Mouse (Mus musculus) lung, embryonic 16.5 days (tissue): ENCODE measurements at regions not wholly inside any gene's neighbourhood (a gene's known extent, or its start where the extent isn't known, plus 50 kb on each side); places are given as distances from the start of the nearest gene placed in this dataset.

ENCODE experiments used
- ATAC-seq: fragments of 200-750 bp; cut with Nextera tagmentation; 2 replicates; pipeline ENCODE4 v1.8.0; 2017; ENCODE audit warnings: low read depth, mild to moderate bottlenecking, moderate library complexity
- H3K27ac ChIP-seq: fragments of 300-500 bp; sonication (generic); 2 replicates; pipeline ENCODE4 v1.5.1; 2014; ENCODE audit warnings: mild to moderate bottlenecking, control low read depth, low read length
- H3K27me3 ChIP-seq: fragments of 300-500 bp; sonication (generic); 2 replicates; pipeline ENCODE4 v1.6.1; 2014; ENCODE audit warnings: low read depth, low read length, mixed read lengths; ENCODE audit not compliant: control insufficient read depth, insufficient read depth
- H3K36me3 ChIP-seq: fragments of 300-500 bp; sonication (generic); 2 replicates; pipeline ENCODE4 v1.6.1; 2014; ENCODE audit warnings: low read length; ENCODE audit not compliant: control insufficient read depth, insufficient read depth
- H3K4me1 ChIP-seq: fragments of 300-500 bp; sonication (generic); replicated peaks from 2 replicates; pipeline ENCODE4 v1.6.1; 2014; ENCODE audit warnings: low read length, mixed read lengths; ENCODE audit not compliant: control insufficient read depth, insufficient read depth
- H3K4me2 ChIP-seq: fragments of 300-500 bp; sonication (generic); 2 replicates; pipeline ENCODE4 v1.6.1; 2014; ENCODE audit warnings: low read depth, low read length, control low read depth
- H3K4me3 ChIP-seq: fragments of 300-500 bp; sonication (generic); 2 replicates; pipeline ENCODE4 v1.5.1; 2014; ENCODE audit warnings: mild to moderate bottlenecking, low read length, control low read depth
- H3K9ac ChIP-seq: fragments of 300-500 bp; sonication (generic); 2 replicates; pipeline ENCODE4 v1.6.1; 2014; ENCODE audit warnings: low read length, control low read depth
- H3K9me3 ChIP-seq: fragments of 300-500 bp; sonication (generic); 2 replicates; pipeline ENCODE4 v1.6.1; 2016; ENCODE audit warnings: low read length; ENCODE audit not compliant: control insufficient read depth
- WGBS: fragments of 180-500 bp; shearing (Covaris S2); extraction: QIAGEN DNeasy Blood & Tissue Kit; methylation state at CpG from one replicate; pipeline ENCODE4 v1.1.7; 2014; 5-methylcytosine and 5-hydroxymethylcytosine counted together

DNA sequence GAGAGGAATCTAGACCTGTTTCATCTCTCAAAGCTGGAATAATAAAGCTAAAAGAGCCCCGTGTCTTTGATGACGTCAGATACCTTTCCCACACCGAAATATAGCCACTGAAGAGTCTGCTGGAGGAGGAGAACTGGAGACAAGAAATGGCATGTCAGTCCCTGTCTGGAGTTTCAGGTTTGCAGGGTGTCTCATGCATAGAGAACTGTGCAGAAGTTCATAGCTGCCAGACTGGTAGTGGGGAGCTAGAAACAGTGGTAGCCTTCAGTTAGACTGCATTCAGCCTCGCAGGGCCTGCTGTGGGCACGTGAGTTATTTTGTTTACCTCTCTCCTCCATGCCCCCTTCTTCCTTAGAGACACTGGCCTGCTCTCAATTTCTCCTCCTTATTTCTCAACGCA is 127.5 kb upstream of the Irx4 start:
- 56% methylated on average over 6 of the region's 6 CpGs for WGBS
- Histone ChIP-seq H3K4me3 (no peak overlapping the region), H3K9me3 (no peaks in the 10 kb centered on the region), H3K36me3 (no peaks in the 10 kb centered on the region), H3K27me3 (no peaks in the 10 kb centered on the region), H3K9ac (no peak overlapping the region), H3K27ac (no peak overlapping the region), H3K4me1 (no peaks in the 10 kb centered on the region), H3K4me2 (no peak overlapping the region)
- ATAC-seq = no peak

DNA sequence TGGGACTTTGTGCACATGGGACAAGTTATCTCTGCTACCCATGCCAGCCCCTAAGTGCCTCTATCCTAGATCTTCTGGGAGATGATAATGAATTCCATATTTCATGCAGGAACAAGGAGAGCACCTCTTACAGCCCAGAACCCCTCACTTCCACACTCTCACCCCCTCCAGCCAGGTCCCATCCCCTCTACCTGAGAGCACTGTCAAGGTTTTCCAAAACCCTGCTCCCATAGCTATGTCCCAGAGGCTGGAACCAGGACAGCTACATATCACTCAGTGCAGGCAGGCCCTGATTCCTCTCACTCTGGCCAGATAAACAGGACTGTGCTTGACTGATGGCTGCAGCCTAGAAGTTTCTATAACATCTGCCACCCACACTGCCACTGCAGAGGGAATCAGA is 125.3 kb upstream of the Irx4 start:
- H3K4me1 ChIP-seq = no peaks in the 10 kb centered on the region
- no peak for ATAC-seq
- no peak overlapping the region for H3K4me2 ChIP-seq
- no peak overlapping the region for H3K4me3 ChIP-seq
- H3K9ac ChIP-seq = no peak overlapping the region
- H3K27me3 ChIP-seq = no peaks in the 10 kb centered on the region
- no peaks in the 10 kb centered on the region for H3K36me3 ChIP-seq
- no peaks in the 10 kb centered on the region for H3K9me3 ChIP-seq
- no peak overlapping the region for H3K27ac ChIP-seq

DNA sequence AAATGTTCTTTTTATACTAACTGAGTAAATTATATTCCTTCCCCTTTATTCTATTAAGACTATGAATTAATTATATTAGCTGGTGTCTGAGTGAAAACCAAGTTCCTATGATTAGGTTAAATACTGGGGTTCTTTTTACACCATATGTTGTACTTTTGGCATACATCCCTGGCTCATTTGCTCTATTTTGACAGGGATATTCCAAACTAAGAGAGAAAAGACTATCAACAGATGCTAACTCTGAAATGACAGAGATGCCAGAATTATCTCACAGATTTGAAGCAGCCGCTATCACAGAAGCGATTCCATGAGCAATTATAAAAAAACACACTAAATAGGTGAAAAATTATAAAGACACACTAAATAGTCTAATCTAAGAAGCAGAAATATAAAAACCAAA is 119.0 kb upstream of the Irx4 start:
- Histone ChIP-seq H3K36me3 (no peaks in the 10 kb centered on the region), H3K27me3 (no peaks in the 10 kb centered on the region), H3K4me3 (no peak overlapping the region), H3K27ac (no peak overlapping the region), H3K4me2 (no peak overlapping the region), H3K9ac (no peak overlapping the region), H3K4me1 (no peaks in the 10 kb centered on the region), H3K9me3 (no peaks in the 10 kb centered on the region)
- WGBS = 86% methylated on average over 2 of the region's 2 CpGs
- no peak for ATAC-seq

DNA sequence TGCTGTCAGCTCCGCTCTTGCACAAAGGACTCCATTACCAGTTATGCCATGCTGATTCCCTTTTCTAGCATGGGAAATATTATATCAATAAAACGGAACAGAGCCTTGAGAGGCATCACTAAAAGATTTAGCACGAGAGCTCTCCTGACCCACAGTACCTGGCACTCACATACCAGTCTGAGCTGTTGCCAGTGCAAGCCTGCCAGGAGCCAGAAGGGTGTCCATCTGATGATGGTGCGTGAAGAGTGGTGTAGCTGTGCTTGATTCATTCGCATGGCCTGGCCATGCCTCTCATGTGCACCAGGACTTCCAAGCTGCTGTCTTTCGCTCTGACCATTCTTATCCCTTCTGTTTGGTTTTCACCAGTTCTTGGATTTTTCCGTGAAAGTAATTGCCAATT is 102.3 kb upstream of the Irx4 start:
- no peak for ATAC-seq
- no peak overlapping the region for H3K4me3 ChIP-seq
- H3K9ac ChIP-seq = no peak overlapping the region
- H3K27ac ChIP-seq = no peak overlapping the region
- 76% methylated on average over 7 of the region's 7 CpGs for WGBS
- H3K9me3 ChIP-seq = no peaks in the 10 kb centered on the region
- no peak overlapping the region for H3K4me2 ChIP-seq
- H3K4me1 ChIP-seq = no peaks in the 10 kb centered on the region; the same call in 1 of the 2 replicates
- H3K27me3 ChIP-seq = no peaks in the 10 kb centered on the region
- H3K36me3 ChIP-seq = no peaks in the 10 kb centered on the region

DNA sequence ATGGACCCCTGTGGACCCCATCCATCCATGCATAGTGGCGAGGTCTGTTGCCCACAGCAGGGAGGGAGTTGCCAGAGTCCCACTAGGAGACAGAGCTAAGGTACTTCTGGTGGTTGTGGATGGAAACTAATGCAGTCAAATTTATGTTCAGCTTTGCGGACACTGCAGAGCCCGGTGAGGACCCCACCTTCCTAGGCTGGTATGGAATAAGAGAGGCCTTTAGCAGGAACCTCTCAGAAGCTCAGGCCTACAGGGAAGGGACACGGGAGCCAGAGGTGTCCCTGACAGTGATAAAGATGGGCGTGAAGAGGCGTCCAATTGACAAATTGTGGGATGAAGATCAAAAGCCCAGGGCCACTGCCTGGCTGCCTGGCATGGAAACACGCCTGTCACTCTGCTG is 100.8 kb upstream of the Irx4 start:
- Histone ChIP-seq H3K36me3 (no peaks in the 10 kb centered on the region), H3K9me3 (no peaks in the 10 kb centered on the region), H3K27ac (no peak overlapping the region), H3K4me3 (no peak overlapping the region), H3K4me1 (no peaks in the 10 kb centered on the region; the same call in 1 of the 2 replicates), H3K9ac (peak overlapping the region; percentile 53), H3K27me3 (no peaks in the 10 kb centered on the region), H3K4me2 (no peak overlapping the region)
- no peak for ATAC-seq
- WGBS = 47% methylated on average over 7 of the region's 7 CpGs

DNA sequence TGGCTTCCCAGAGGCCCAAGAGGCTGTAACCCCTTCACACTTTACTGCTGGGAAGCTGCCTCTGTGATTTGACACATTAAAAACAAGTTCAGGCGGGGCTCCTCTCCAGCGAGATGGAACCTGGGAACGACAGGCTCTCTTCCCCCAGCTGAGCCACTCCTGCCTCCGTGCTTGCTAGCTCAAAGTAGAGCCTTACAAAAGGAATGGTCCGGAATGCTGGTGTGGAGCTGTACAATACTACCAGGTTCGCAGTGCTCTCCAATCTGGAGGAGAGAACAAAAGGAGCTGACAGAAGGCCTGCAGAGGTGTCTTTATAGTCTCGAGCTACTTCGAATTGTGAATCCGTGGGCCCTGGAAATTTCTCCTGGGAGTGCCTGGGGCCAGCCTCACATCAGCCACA is 100.4 kb upstream of the Irx4 start:
- H3K4me1 ChIP-seq = no peaks in the 10 kb centered on the region; the same call in 1 of the 2 replicates
- H3K27me3 ChIP-seq = no peaks in the 10 kb centered on the region
- H3K9me3 ChIP-seq = no peaks in the 10 kb centered on the region
- ATAC-seq = peak; percentile 45; the same call in 1 of the 2 replicates
- no peak overlapping the region for H3K4me3 ChIP-seq
- WGBS = 11% methylated on average over 9 of the region's 9 CpGs
- H3K9ac ChIP-seq = peak overlapping the region; percentile 53
- H3K27ac ChIP-seq = no peak overlapping the region
- H3K36me3 ChIP-seq = no peaks in the 10 kb centered on the region
- H3K4me2 ChIP-seq = peak overlapping the region; percentile 43

DNA sequence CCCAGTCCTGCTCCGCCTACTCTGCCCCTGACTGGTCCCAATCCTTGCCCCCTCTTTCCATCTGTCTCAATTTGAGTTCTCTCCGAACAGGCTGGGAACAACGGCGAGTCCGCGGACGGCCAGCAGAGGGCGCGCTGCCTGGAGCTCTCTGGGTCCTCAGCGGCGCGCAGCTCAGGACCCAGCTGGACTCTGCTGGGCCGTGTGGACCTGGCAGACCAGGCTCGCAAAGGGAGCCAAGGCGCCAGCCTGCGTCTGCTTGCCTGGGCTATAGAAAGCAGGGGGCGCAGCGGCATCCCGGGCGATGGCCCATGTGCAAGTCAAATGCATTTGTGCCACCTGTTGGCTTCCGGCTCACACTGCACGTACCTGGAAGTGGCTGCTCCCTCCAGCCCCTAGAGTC is 100.0 kb upstream of the Irx4 start:
- Histone ChIP-seq H3K4me3 (peak overlapping the region; percentile 11; the same call in 1 of the 2 replicates), H3K27ac (no peak overlapping the region), H3K9me3 (no peaks in the 10 kb centered on the region), H3K4me2 (peak overlapping the region; percentile 43), H3K27me3 (no peaks in the 10 kb centered on the region), H3K36me3 (no peaks in the 10 kb centered on the region), H3K4me1 (no peaks in the 10 kb centered on the region; the same call in 1 of the 2 replicates), H3K9ac (peak overlapping the region; percentile 53)
- peak; percentile 99 for ATAC-seq
- 1% methylated on average over 22 of the region's 22 CpGs for WGBS

DNA sequence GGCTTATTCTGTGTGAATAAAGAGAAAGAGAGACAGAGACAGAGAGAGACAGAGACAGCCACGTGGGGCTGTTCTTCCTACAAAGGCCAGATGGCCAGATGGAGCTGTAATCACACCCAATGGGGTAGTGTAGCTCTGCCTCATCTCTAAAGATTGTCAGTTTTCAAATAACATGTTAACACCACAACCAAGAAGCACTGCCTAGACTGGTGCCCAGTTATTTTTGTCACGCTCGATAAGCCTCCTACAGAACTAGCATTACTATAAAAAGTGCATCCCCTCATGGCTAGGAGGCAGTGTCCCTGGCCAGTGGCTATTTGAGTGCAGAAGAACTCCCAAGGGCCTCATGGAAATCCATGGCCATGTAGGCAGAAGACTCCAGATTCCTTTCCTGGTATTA is 90.0 kb upstream of the Irx4 start:
- ATAC-seq = no peak
- no peaks in the 10 kb centered on the region for H3K36me3 ChIP-seq
- H3K9me3 ChIP-seq = no peaks in the 10 kb centered on the region
- no peak overlapping the region for H3K9ac ChIP-seq
- H3K27me3 ChIP-seq = no peaks in the 10 kb centered on the region
- H3K4me1 ChIP-seq = no peaks in the 10 kb centered on the region
- H3K27ac ChIP-seq = no peak overlapping the region
- H3K4me2 ChIP-seq = no peak overlapping the region
- no peak overlapping the region for H3K4me3 ChIP-seq
- WGBS = 68% methylated on average over 3 of the region's 3 CpGs

DNA sequence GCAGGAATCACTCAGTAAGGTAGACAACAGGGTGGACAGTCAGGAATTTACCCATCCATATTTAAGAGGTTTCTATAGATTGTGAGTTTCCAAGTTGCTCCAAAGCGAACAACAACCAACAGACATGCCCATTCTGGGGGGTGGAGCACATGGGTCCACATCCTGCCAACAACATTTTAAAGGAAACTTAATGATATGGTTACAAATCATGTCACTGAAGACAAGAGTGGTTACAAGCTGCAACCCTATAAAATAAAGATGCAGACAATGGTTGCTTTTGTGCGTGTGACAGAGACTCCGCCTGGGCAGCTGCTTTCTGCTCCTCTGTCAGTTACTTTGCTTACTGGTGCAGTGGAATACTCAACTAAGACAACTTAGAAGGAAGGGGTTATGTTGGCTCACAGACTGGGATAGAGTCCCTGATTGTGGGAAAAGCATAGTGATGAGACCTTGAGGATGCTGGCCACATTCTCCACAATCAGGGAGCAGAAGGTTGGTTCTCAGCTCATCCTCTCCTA is 52.3 kb upstream of the Irx4 start:
- Histone ChIP-seq H3K4me2 (no peak overlapping the region), H3K27me3 (no peaks in the 10 kb centered on the region), H3K9ac (no peak overlapping the region), H3K4me3 (no peak overlapping the region), H3K9me3 (peaks cover 4% of the 10 kb centered on the region; the same call in 1 of the 2 replicates), H3K36me3 (no peaks in the 10 kb centered on the region), H3K27ac (no peak overlapping the region), H3K4me1 (no peaks in the 10 kb centered on the region)
- no peak for ATAC-seq
- 84% methylated on average over 3 of the region's 3 CpGs for WGBS
